ENCODE assay signal across 22 mouse cellular contexts in genomic region chr9:115274806-115275205, GRCm38 (mm10). TPM values are rescaled to one million over a fixed set of nuclear protein-coding genes. Genes with fewer than 3 reads are reported as not detected.
DNase-seq lines count a peak whose midpoint lies in the region; ATAC-seq and TF ChIP-seq lines count a peak whose summit lies in the region.
"Had no signal": no experiment of that assay in that cellular context is flagged by ENCODE, and none has a peak within 500 bp of the region (broad histone marks: within the 10 kb centered on the region; RNA-seq: fewer than 3 reads in every experiment).

No protein-coding gene starts in this region.

- H3K4me1 ChIP-seq in liver, embryonic 13.5 days (replicated peaks): peaks cover 3% of the 10 kb centered on the region; the same call in 1 of the 2 replicates
- no peaks in the 10 kb centered on the region for H3K4me1 ChIP-seq in liver, embryonic 16.5 days (ENCODE audit: control insufficient read depth, low read depth, low read length)
- H3K4me1 ChIP-seq in liver, postnatal 0 days (ENCODE audit: insufficient read depth): peaks cover 3% of the 10 kb centered on the region; the same call in 1 of the 2 replicates
- H3K4me1 ChIP-seq: embryonic facial prominence, embryonic 13.5 days; embryonic facial prominence, embryonic 15.5 days; forebrain, embryonic 10.5 days; forebrain, embryonic 12.5 days had no signal

- no peak for DNase-seq in liver, embryonic 13.5 days
- no peak for DNase-seq in liver
- no peak for DNase-seq in liver, postnatal 0 days
- DNase-seq in right cerebral cortex, postnatal 14 days: no peak
- DNase-seq in lung, adult 18-20 months: no peak
- DNase-seq: adrenal gland, adult 2 months; adrenal gland, postnatal 10 days; adrenal gland, postnatal 25 days; cerebellum, adult 11 months; cerebellum, adult 18-20 months; cerebellum, adult 8-10 months; cerebellum, adult 9-11 months; cerebellum, postnatal 14 days; cerebellum, postnatal 36 days; embryo, embryonic 11 days had no signal

- H3K9me3 ChIP-seq in liver, embryonic 13.5 days (replicated peaks): no peaks in the 10 kb centered on the region
- H3K9me3 ChIP-seq in liver, embryonic 16.5 days (replicated peaks; ENCODE audit: control insufficient read depth, low read length): no peaks in the 10 kb centered on the region
- H3K9me3 ChIP-seq in liver, postnatal 0 days (ENCODE audit: low read length): no peaks in the 10 kb centered on the region
- H3K9me3 ChIP-seq: embryonic facial prominence, embryonic 13.5 days; embryonic facial prominence, embryonic 15.5 days; forebrain, embryonic 10.5 days; forebrain, embryonic 12.5 days had no signal

- 0 out of 2 replicates have a peak, but pooled peaks have one; percentile 29 for ATAC-seq in liver, embryonic 13.5 days (ENCODE audit: low read depth)
- ATAC-seq in liver, embryonic 16.5 days (ENCODE audit: low read depth): peak; percentile 74
- peak; percentile 35 for ATAC-seq in liver, postnatal 0 days
- ATAC-seq: forebrain, embryonic 14.5 days had no signal

- H3K4me3 ChIP-seq in liver, embryonic 13.5 days (replicated peaks): no peak overlapping the region
- H3K4me3 ChIP-seq in liver, embryonic 16.5 days (ENCODE audit: low read depth, low read length): no peak overlapping the region
- H3K4me3 ChIP-seq in liver, postnatal 0 days (ENCODE audit: low read depth, low read length): no peak overlapping the region
- H3K4me3 ChIP-seq: embryonic facial prominence, embryonic 13.5 days; embryonic facial prominence, embryonic 15.5 days; erythroblast, embryonic 14.5 days; forebrain, embryonic 10.5 days; forebrain, embryonic 12.5 days had no signal

- TF ChIP-seq CTCF in liver, postnatal 0 days (IDR thresholded peaks at IDR 0.05; ENCODE audit: low read depth): no peak

- H3K36me3 ChIP-seq in liver, embryonic 13.5 days: peaks cover 61% of the 10 kb centered on the region
- peaks cover 11% of the 10 kb centered on the region for H3K36me3 ChIP-seq in liver, embryonic 16.5 days (ENCODE audit: control insufficient read depth, insufficient read depth)
- peaks cover 37% of the 10 kb centered on the region for H3K36me3 ChIP-seq in liver, postnatal 0 days (replicated peaks; ENCODE audit: insufficient read depth, low read length)

- no peak for TF ChIP-seq EP300 in liver, postnatal 0 days (IDR thresholded peaks at IDR 0.05; ENCODE audit: low read depth)

- H3K9ac ChIP-seq in liver, embryonic 13.5 days: no peak overlapping the region
- no peak overlapping the region for H3K9ac ChIP-seq in liver, embryonic 16.5 days (ENCODE audit: low read depth, low read length)
- no peak overlapping the region for H3K9ac ChIP-seq in liver, postnatal 0 days (replicated peaks)
- H3K9ac ChIP-seq: embryonic facial prominence, embryonic 13.5 days; embryonic facial prominence, embryonic 15.5 days; forebrain, embryonic 12.5 days had no signal

- H3K4me2 ChIP-seq in liver, embryonic 13.5 days: no peak overlapping the region
- no peak overlapping the region for H3K4me2 ChIP-seq in liver, embryonic 16.5 days (ENCODE audit: low read depth, low read length)
- no peak overlapping the region for H3K4me2 ChIP-seq in liver, postnatal 0 days (ENCODE audit: low read depth, low read length)
- H3K4me2 ChIP-seq: embryonic facial prominence, embryonic 13.5 days; embryonic facial prominence, embryonic 15.5 days; forebrain, embryonic 12.5 days had no signal

- WGBS in liver, embryonic 13.5 days (ENCODE audit: insufficient replicate concordance): 73% methylated on average over 6 of the region's 6 CpGs
- WGBS in liver, embryonic 16.5 days (ENCODE audit: insufficient replicate concordance): 74% methylated on average over 6 of the region's 6 CpGs
- 66% methylated on average over 6 of the region's 6 CpGs for WGBS in liver, postnatal 0 days (ENCODE audit: insufficient replicate concordance)

- no peak overlapping the region for H3K27ac ChIP-seq in liver, embryonic 13.5 days
- no peak overlapping the region; the same call in 1 of the 2 replicates for H3K27ac ChIP-seq in liver, embryonic 16.5 days (ENCODE audit: low read length)
- no peak overlapping the region for H3K27ac ChIP-seq in liver, postnatal 0 days (ENCODE audit: low read depth)
- H3K27ac ChIP-seq: embryonic facial prominence, embryonic 13.5 days; embryonic facial prominence, embryonic 15.5 days; forebrain, embryonic 10.5 days; forebrain, embryonic 12.5 days had no signal

- no peaks in the 10 kb centered on the region for H3K27me3 ChIP-seq in liver, embryonic 13.5 days
- no peaks in the 10 kb centered on the region for H3K27me3 ChIP-seq in liver, embryonic 16.5 days (ENCODE audit: control insufficient read depth, insufficient read depth, low read depth, low read length)
- H3K27me3 ChIP-seq in liver, postnatal 0 days (ENCODE audit: insufficient read depth, low read length): no peaks in the 10 kb centered on the region
- H3K27me3 ChIP-seq: embryonic facial prominence, embryonic 13.5 days; embryonic facial prominence, embryonic 15.5 days; forebrain, embryonic 12.5 days had no signal

RNA-seq across cellular contexts. Expression of gene Stt3b, which starts 35.4 kb away (rescaled TPM):
- 62.4 and 72.7 TPM in 2 replicates for polyA plus RNA-seq in liver, embryonic 13.5 days (2015; fragmentation: Nextera tagmentation; extraction: Ambion mirVana)
- polyA plus RNA-seq in liver, embryonic 16.5 days (2015; fragmentation: Nextera tagmentation; extraction: Ambion mirVana): 58.5 and 62.9 TPM in 2 replicates
- polyA plus RNA-seq in liver, postnatal 0 days (2015; fragmentation: Nextera tagmentation; extraction: Ambion mirVana): 41.8 and 43.8 TPM in 2 replicates
